Mouse (Mus musculus) frontal cortex, postnatal 10 days (tissue): ENCODE data around the gene Gm20489.
A peak's percentile ranks its signal among the peaks of the same experiment; 100 is the strongest.

ENCODE experiments used
- DNase-seq, 2 experiments: peaks; one replicate each; pipeline ENCODE4 v3.0.0; 2022; ENCODE audit warnings: low spot score in 2 of 2, mixed read lengths in 1 of 2

Gene Gm20489

GRCm38 (mm10) chrX:101268755-101269124 lies at the start of gene Gm20489:
Gene Gm20489, minus strand, starts transcription at chrX:101269023.
- DNase-seq: no peak

- peak; percentile 67 to 85 for DNase-seq
Measured at GRCm38 (mm10) chrX:101313625-101314359, 45.0 kb upstream of the Gm20489 start.

- DNase-seq: no peak
Measured at GRCm38 (mm10) chrX:101309299-101309698, 40.5 kb upstream of the Gm20489 start.

- DNase-seq: no peak
Measured at GRCm38 (mm10) chrX:101304646-101305045, 35.8 kb upstream of the Gm20489 start.

- no peak for DNase-seq
Measured at GRCm38 (mm10) chrX:101301654-101302053, 32.8 kb upstream of the Gm20489 start.

- DNase-seq: no peak
Measured at GRCm38 (mm10) chrX:101300427-101301030, 31.7 kb upstream of the Gm20489 start.

GRCm38 (mm10) chrX:101299473-101300426 lies 30.9 kb upstream of the Gm20489 start:
- DNase-seq: peak in 1 of 2 experiments; percentile 25

GRCm38 (mm10) chrX:101299055-101299454 lies 30.2 kb upstream of the Gm20489 start, which contains the start of gene Nlgn3:
Gene Nlgn3, plus strand, starts transcription at chrX:101299168.
- DNase-seq: peak in 1 of 2 experiments; percentile 26

- no peak for DNase-seq
Measured at GRCm38 (mm10) chrX:101290111-101290510, 21.3 kb upstream of the Gm20489 start.

GRCm38 (mm10) chrX:101289037-101289436 lies 20.2 kb upstream of the Gm20489 start:
- no peak for DNase-seq

- no peak for DNase-seq
Measured at GRCm38 (mm10) chrX:101288432-101288831, 19.6 kb upstream of the Gm20489 start.

GRCm38 (mm10) chrX:101287543-101287942 lies 18.7 kb upstream of the Gm20489 start:
- DNase-seq: no peak

- no peak for DNase-seq
Measured at GRCm38 (mm10) chrX:101285953-101286670, 17.3 kb upstream of the Gm20489 start.

- peak; percentile 32 to 46 for DNase-seq
Measured at GRCm38 (mm10) chrX:101285534-101285933, 16.7 kb upstream of the Gm20489 start.

- DNase-seq: no peak
Measured at GRCm38 (mm10) chrX:101282813-101283212, 14.0 kb upstream of the Gm20489 start.

GRCm38 (mm10) chrX:101273875-101274738 lies 5.3 kb upstream of the Gm20489 start, which contains the start of gene Med12:
Gene Med12, plus strand, starts transcription at chrX:101274030.
- peak; percentile 79 for DNase-seq

GRCm38 (mm10) chrX:101273410-101273809 lies 4.6 kb upstream of the Gm20489 start:
- no peak for DNase-seq

GRCm38 (mm10) chrX:101268025-101268754 lies 633 bp downstream of the Gm20489 start, which contains the start of gene Il2rg:
Gene Il2rg, minus strand, starts transcription at chrX:101268255.
- no peak for DNase-seq

- no peak for DNase-seq
Measured at GRCm38 (mm10) chrX:101266631-101267030, 2.2 kb downstream of the Gm20489 start.

- no peak for DNase-seq
Measured at GRCm38 (mm10) chrX:101263892-101264291, 4.9 kb downstream of the Gm20489 start, which contains the start of gene Gm614. Gene Gm614, minus strand, starts transcription at chrX:101263992.
